13 mouse cellular contexts compared by ENCODE assay signal in the genomic region with DNA sequence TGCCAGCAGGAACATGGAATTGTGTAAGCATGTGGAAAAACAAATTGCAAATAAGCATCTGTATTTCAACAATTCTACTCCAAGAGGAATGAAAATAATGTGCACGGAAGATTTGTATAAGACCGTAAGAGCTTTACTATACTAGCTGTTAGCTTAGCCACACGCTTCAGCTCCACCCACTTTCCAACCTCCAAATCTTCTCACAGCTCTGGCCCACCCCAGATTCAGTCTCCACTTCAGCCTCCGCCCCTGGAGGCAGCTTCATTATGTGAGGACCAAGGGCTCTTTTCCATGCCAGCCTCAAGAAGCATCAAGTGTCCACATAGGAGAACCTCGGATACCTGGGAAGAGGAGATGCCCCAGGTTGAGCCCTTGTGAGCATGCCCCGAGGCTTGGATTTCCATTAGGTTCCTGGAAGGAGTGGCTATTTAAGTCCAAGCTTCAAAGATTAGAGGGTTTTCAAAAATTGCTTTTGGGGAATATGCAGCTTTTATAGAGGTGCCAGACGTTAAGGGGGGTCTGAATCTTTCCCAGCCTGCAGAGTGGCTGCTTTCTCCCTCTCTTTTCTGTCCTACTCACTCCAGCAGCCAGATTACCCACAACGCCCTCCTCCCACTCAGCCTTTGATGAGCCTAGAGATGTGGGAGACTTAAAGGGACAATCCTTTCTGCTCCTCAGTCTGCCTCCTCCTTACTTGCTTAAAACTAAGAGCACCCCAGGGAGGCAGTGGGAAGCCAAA. TPM values are rescaled to one million over a fixed set of nuclear protein-coding genes. Genes with fewer than 3 reads are reported as not detected.
DNase-seq lines count a peak whose midpoint lies in the region; TF ChIP-seq lines count a peak whose summit lies in the region.
"Had no signal": no experiment of that assay in that cellular context is flagged by ENCODE, and none has a peak within 500 bp of the region (broad histone marks: within the 10 kb centered on the region; RNA-seq: fewer than 3 reads in every experiment).

No protein-coding gene starts in this region.

- H3K27ac ChIP-seq in left cerebral cortex, adult 2 months = peak overlapping the region; percentile 21
- H3K27ac ChIP-seq in heart, embryonic 10.5 days = no peak overlapping the region
- H3K27ac ChIP-seq: gastrocnemius, adult 2 months; liver, embryonic 15.5 days; neural tube, embryonic 12.5 days had no signal

- no peaks in the 10 kb centered on the region for H3K36me3 ChIP-seq in heart, embryonic 10.5 days
- H3K36me3 ChIP-seq: heart, embryonic 12.5 days; liver, embryonic 15.5 days; neural tube, embryonic 12.5 days had no signal

- no peaks in the 10 kb centered on the region for H3K27me3 ChIP-seq in heart, embryonic 10.5 days (ENCODE audit: insufficient read depth, poor library complexity, severe bottlenecking)
- H3K27me3 ChIP-seq: heart, embryonic 12.5 days; liver, embryonic 15.5 days; neural tube, embryonic 12.5 days had no signal

- intact Hi-C loops in left cerebral cortex, adult 2 months (cut with DNase I) = loop anchor here (2.0 to 5.0 kb wide), 2 partner anchors 20 to 292 kb away; no protein-coding TSS in a partner anchor
- intact Hi-C loops in left cerebral cortex, postnatal 10 days (cut with DNase I) = no loop called here

- no peaks in the 10 kb centered on the region for H3K4me1 ChIP-seq in heart, embryonic 10.5 days
- H3K4me1 ChIP-seq: heart, embryonic 12.5 days; liver, embryonic 15.5 days; neural tube, embryonic 12.5 days had no signal

- no peak overlapping the region for H3K4me3 ChIP-seq in left cerebral cortex, adult 2 months
- H3K4me3 ChIP-seq in heart, embryonic 10.5 days = no peak overlapping the region
- H3K4me3 ChIP-seq: gastrocnemius, adult 2 months; heart, embryonic 12.5 days; liver, embryonic 15.5 days; neural tube, embryonic 12.5 days had no signal

- peak; percentile 23 to 33 for DNase-seq in left cerebral cortex, adult 2 months (ENCODE audit: extremely low spot score in 1 of 2, low spot score in 2 of 2)
- no peak for DNase-seq in left cerebral cortex, postnatal 10 days (ENCODE audit: extremely low spot score in 1 of 2, low spot score in 2 of 2)
- peak; percentile 91 for DNase-seq in brain, adult 2 months (ENCODE audit: low read depth, low spot score)
- peak; percentile 53 to 57 for DNase-seq in frontal cortex, postnatal 36 days (ENCODE audit: low spot score in 2 of 2)
- DNase-seq in right cerebral cortex, postnatal 10 days (ENCODE audit: low spot score in 2 of 2) = peak; percentile 45 to 67
- DNase-seq in heart, embryonic 10.5 days (ENCODE audit: low spot score) = no peak
- DNase-seq in lung, postnatal 36 days = no peak
- DNase-seq: cerebellum, adult 9-10 months; gastrocnemius, adult 2 months; kidney, adult 18-20 months had no signal

- 50% methylated on average over 8 of the region's 8 CpGs for WGBS in heart, embryonic 10.5 days

- H3K9me3 ChIP-seq in heart, embryonic 10.5 days = no peaks in the 10 kb centered on the region
- H3K9me3 ChIP-seq: liver, embryonic 15.5 days; neural tube, embryonic 12.5 days had no signal

- no peak for TF ChIP-seq CTCF in left cerebral cortex, adult 2 months (IDR thresholded peaks at IDR 0.05)

RNA-seq across cellular contexts. Expression of gene Smap1, which starts 12.7 kb away (rescaled TPM):
- total RNA-seq in left cerebral cortex, adult 2 months (2021) = 100 to 1,000 TPM; 142 to 144 TPM
- total RNA-seq in left cerebral cortex, postnatal 10 days (2021) = 100 to 1,000 TPM; 223 to 237 TPM
- polyA plus RNA-seq in heart, embryonic 10.5 days (2016; fragmentation: Nextera tagmentation; extraction: Ambion mirVana) = 40.7 and 42.2 TPM in 2 replicates

Comparison
In these comparisons a context has a peak if more than half of its experiments do, and no peak if none do; other contexts are left out.
1. DNase-seq: peak in left cerebral cortex, adult 2 months (2 of 2), brain, adult 2 months (single experiment), frontal cortex, postnatal 36 days (2 of 2) and right cerebral cortex, postnatal 10 days (2 of 2); none in left cerebral cortex, postnatal 10 days (0 of 2), heart, embryonic 10.5 days (single experiment) and lung, postnatal 36 days (single experiment).